Mouse (Mus musculus) cerebellum, postnatal 25 days (tissue): ENCODE results near the gene Tle3.

Experiments used
- DNase-seq, 2 experiments: peaks; one replicate each; pipeline ENCODE4 v3.0.0; 2021; ENCODE audit warnings: mixed read lengths in 2 of 2

The Tle3 gene

GRCm38 (mm10) chr9:61371755-61372509 lies at the start of gene Tle3:
Tle3 (plus strand) TSS chr9:61372366.
- peak; percentile 98 to 100 for DNase-seq

- DNase-seq, result no peak
These were observed 48.9 kb upstream of the Tle3 start for GRCm38 (mm10) chr9:61323221-61323620.

- no peak for DNase-seq
These were observed 48.3 kb upstream of the Tle3 start for GRCm38 (mm10) chr9:61323879-61324278.

- no peak for DNase-seq
These were observed 47.8 kb upstream of the Tle3 start for GRCm38 (mm10) chr9:61324354-61324753.

- DNase-seq, result no peak
These were observed 47.2 kb upstream of the Tle3 start for GRCm38 (mm10) chr9:61325012-61325411.

GRCm38 (mm10) chr9:61325931-61326351 lies 46.2 kb upstream of the Tle3 start:
- no peak for DNase-seq

GRCm38 (mm10) chr9:61326922-61327321 lies 45.2 kb upstream of the Tle3 start:
- no peak for DNase-seq

- no peak for DNase-seq
These were observed 44.0 kb upstream of the Tle3 start for GRCm38 (mm10) chr9:61328173-61328572.

GRCm38 (mm10) chr9:61330747-61331146 lies 41.4 kb upstream of the Tle3 start:
- DNase-seq, result no peak

- DNase-seq, result no peak
These were observed 39.8 kb upstream of the Tle3 start for GRCm38 (mm10) chr9:61332226-61332936.

- DNase-seq, result no peak
These were observed 36.0 kb upstream of the Tle3 start for GRCm38 (mm10) chr9:61336179-61336578.

- no peak for DNase-seq
These were observed 35.3 kb upstream of the Tle3 start for GRCm38 (mm10) chr9:61336591-61337587.

GRCm38 (mm10) chr9:61337665-61338064 lies 34.5 kb upstream of the Tle3 start:
- DNase-seq, result no peak

- DNase-seq, result no peak
These were observed 32.9 kb upstream of the Tle3 start for GRCm38 (mm10) chr9:61339311-61339710.

- no peak for DNase-seq
These were observed 31.8 kb upstream of the Tle3 start for GRCm38 (mm10) chr9:61340333-61340732.

- no peak for DNase-seq
These were observed 29.9 kb upstream of the Tle3 start for GRCm38 (mm10) chr9:61342297-61342696.

- DNase-seq, result peak; percentile 48 to 50
These were observed 27.5 kb upstream of the Tle3 start for GRCm38 (mm10) chr9:61344684-61345083.

- no peak for DNase-seq
These were observed 25.2 kb upstream of the Tle3 start for GRCm38 (mm10) chr9:61347011-61347410.

GRCm38 (mm10) chr9:61348036-61348435 lies 24.1 kb upstream of the Tle3 start:
- DNase-seq, result peak; percentile 53 to 61

GRCm38 (mm10) chr9:61348616-61349015 lies 23.6 kb upstream of the Tle3 start:
- no peak for DNase-seq

- no peak for DNase-seq
These were observed 22.5 kb upstream of the Tle3 start for GRCm38 (mm10) chr9:61349697-61350096.

GRCm38 (mm10) chr9:61351164-61351563 lies 21.0 kb upstream of the Tle3 start:
- no peak for DNase-seq

- DNase-seq, result peak; percentile 45 to 55
These were observed 13.2 kb upstream of the Tle3 start for GRCm38 (mm10) chr9:61358933-61359332.
